Mouse (Mus musculus): ENCODE measurements at regions not wholly inside any gene's neighbourhood (a gene's known extent, or its start where the extent isn't known, plus 50 kb on each side); places are given as distances from the start of the nearest gene placed in this dataset.
A peak's percentile ranks its signal among the peaks of the same experiment; 100 is the strongest.

- ATAC-seq (ENCODE audit: low read depth), result no peak
- Histone ChIP-seq H3K4me2 (ENCODE audit: low read depth, low read length) (no peak overlapping the region), H3K9me3 (ENCODE audit: control insufficient read depth, low read length) (no peaks in the 10 kb centered on the region), H3K4me1 (replicated peaks; ENCODE audit: control insufficient read depth, insufficient read depth, low read length) (no peaks in the 10 kb centered on the region), H3K27me3 (ENCODE audit: control insufficient read depth, insufficient read depth, low read depth, low read length) (no peaks in the 10 kb centered on the region), H3K27ac (ENCODE audit: low read length) (no peak overlapping the region), H3K4me3 (ENCODE audit: low read length) (no peak overlapping the region), H3K36me3 (ENCODE audit: control insufficient read depth, insufficient read depth, low read length) (no peaks in the 10 kb centered on the region), H3K9ac (ENCODE audit: low read length) (no peak overlapping the region)
- WGBS, result 36% methylated on average over 5 of the region's 5 CpGs
Measured at GRCm38 (mm10) chr1:121082839-121083238, 249.6 kb downstream of the Insig2 start.

- no peaks in the 10 kb centered on the region for H3K36me3 ChIP-seq (ENCODE audit: control insufficient read depth, insufficient read depth, low read length)
- H3K4me3 ChIP-seq (ENCODE audit: low read length), result no peak overlapping the region
- no peaks in the 10 kb centered on the region for H3K27me3 ChIP-seq (ENCODE audit: control insufficient read depth, insufficient read depth, low read depth, low read length)
- H3K4me1 ChIP-seq (replicated peaks; ENCODE audit: control insufficient read depth, insufficient read depth, low read length), result no peaks in the 10 kb centered on the region
- ATAC-seq (ENCODE audit: low read depth), result no peak
- no peak overlapping the region for H3K9ac ChIP-seq (ENCODE audit: low read length)
- no peak overlapping the region for H3K4me2 ChIP-seq (ENCODE audit: low read depth, low read length)
- H3K9me3 ChIP-seq (ENCODE audit: control insufficient read depth, low read length), result no peaks in the 10 kb centered on the region; the same call in 1 of the 2 replicates
- H3K27ac ChIP-seq (ENCODE audit: low read length), result no peak overlapping the region
- WGBS, result 59% methylated on average over 2 of the region's 2 CpGs
Measured at GRCm38 (mm10) chr1:121085101-121085727, 247.2 kb downstream of the Insig2 start.

- WGBS, result 32% methylated on average over 7 of the region's 7 CpGs
Measured at GRCm38 (mm10) chr1:121087124-121087887, 245.1 kb downstream of the Insig2 start.

GRCm38 (mm10) chr1:121090628-121091027 is 241.8 kb downstream of the Insig2 start:
- H3K27me3 ChIP-seq (ENCODE audit: control insufficient read depth, insufficient read depth, low read depth, low read length), result no peaks in the 10 kb centered on the region
- H3K36me3 ChIP-seq (ENCODE audit: control insufficient read depth, insufficient read depth, low read length), result no peaks in the 10 kb centered on the region
- ATAC-seq (ENCODE audit: low read depth), result no peak
- 82% methylated on average over 4 of the region's 4 CpGs for WGBS
- H3K27ac ChIP-seq (ENCODE audit: low read length), result no peak overlapping the region
- no peak overlapping the region for H3K4me3 ChIP-seq (ENCODE audit: low read length)
- H3K4me1 ChIP-seq (replicated peaks; ENCODE audit: control insufficient read depth, insufficient read depth, low read length), result no peaks in the 10 kb centered on the region
- no peak overlapping the region for H3K4me2 ChIP-seq (ENCODE audit: low read depth, low read length)
- H3K9me3 ChIP-seq (ENCODE audit: control insufficient read depth, low read length), result no peaks in the 10 kb centered on the region; the same call in 1 of the 2 replicates
- no peak overlapping the region for H3K9ac ChIP-seq (ENCODE audit: low read length)

More at GRCm38 (mm10) chr1:121087124-121087887, 245.1 kb downstream of the Insig2 start:
- Histone ChIP-seq H3K36me3 (ENCODE audit: control insufficient read depth, insufficient read depth, low read length) (no peaks in the 10 kb centered on the region), H3K4me1 (replicated peaks; ENCODE audit: control insufficient read depth, insufficient read depth, low read length) (no peaks in the 10 kb centered on the region), H3K9me3 (ENCODE audit: control insufficient read depth, low read length) (no peaks in the 10 kb centered on the region; the same call in 1 of the 2 replicates), H3K4me2 (ENCODE audit: low read depth, low read length) (no peak overlapping the region), H3K4me3 (ENCODE audit: low read length) (no peak overlapping the region), H3K9ac (ENCODE audit: low read length) (no peak overlapping the region), H3K27me3 (ENCODE audit: control insufficient read depth, insufficient read depth, low read depth, low read length) (no peaks in the 10 kb centered on the region), H3K27ac (ENCODE audit: low read length) (no peak overlapping the region)
- ATAC-seq (ENCODE audit: low read depth), result no peak

GRCm38 (mm10) chr1:121092870-121093269 is 239.5 kb downstream of the Insig2 start:
- Histone ChIP-seq H3K9ac (ENCODE audit: low read length) (no peak overlapping the region), H3K27ac (ENCODE audit: low read length) (no peak overlapping the region), H3K4me1 (replicated peaks; ENCODE audit: control insufficient read depth, insufficient read depth, low read length) (no peaks in the 10 kb centered on the region), H3K36me3 (ENCODE audit: control insufficient read depth, insufficient read depth, low read length) (no peaks in the 10 kb centered on the region), H3K9me3 (ENCODE audit: control insufficient read depth, low read length) (no peaks in the 10 kb centered on the region; the same call in 1 of the 2 replicates), H3K4me3 (ENCODE audit: low read length) (no peak overlapping the region), H3K27me3 (ENCODE audit: control insufficient read depth, insufficient read depth, low read depth, low read length) (no peaks in the 10 kb centered on the region), H3K4me2 (ENCODE audit: low read depth, low read length) (no peak overlapping the region)
- no peak for ATAC-seq (ENCODE audit: low read depth)
- 58% methylated on average over 5 of the region's 5 CpGs for WGBS

- Histone ChIP-seq H3K27ac (ENCODE audit: low read length) (no peak overlapping the region), H3K9ac (ENCODE audit: low read length) (no peak overlapping the region; the same call in 1 of the 2 replicates), H3K9me3 (ENCODE audit: control insufficient read depth, low read length) (no peaks in the 10 kb centered on the region), H3K27me3 (ENCODE audit: control insufficient read depth, insufficient read depth, low read depth, low read length) (peaks cover 2% of the 10 kb centered on the region; the same call in 1 of the 2 replicates), H3K4me2 (ENCODE audit: low read depth, low read length) (peak overlapping the region; percentile 61), H3K4me3 (ENCODE audit: low read length) (peak overlapping the region; percentile 33), H3K36me3 (ENCODE audit: control insufficient read depth, insufficient read depth, low read length) (no peaks in the 10 kb centered on the region), H3K4me1 (replicated peaks; ENCODE audit: control insufficient read depth, insufficient read depth, low read length) (no peaks in the 10 kb centered on the region)
- 4% methylated on average over 28 of the region's 28 CpGs for WGBS
- ATAC-seq (ENCODE audit: low read depth), result peak; percentile 82; the same call in 1 of the 2 replicates
Measured at GRCm38 (mm10) chr1:121096551-121097550, 235.5 kb downstream of the Insig2 start.

- Histone ChIP-seq H3K36me3 (ENCODE audit: control insufficient read depth, insufficient read depth, low read length) (no peaks in the 10 kb centered on the region), H3K27ac (ENCODE audit: low read length) (no peak overlapping the region), H3K4me2 (ENCODE audit: low read depth, low read length) (no peak overlapping the region), H3K4me3 (ENCODE audit: low read length) (no peak overlapping the region), H3K9me3 (ENCODE audit: control insufficient read depth, low read length) (no peaks in the 10 kb centered on the region; the same call in 1 of the 2 replicates), H3K4me1 (replicated peaks; ENCODE audit: control insufficient read depth, insufficient read depth, low read length) (no peaks in the 10 kb centered on the region), H3K27me3 (ENCODE audit: control insufficient read depth, insufficient read depth, low read depth, low read length) (no peaks in the 10 kb centered on the region), H3K9ac (ENCODE audit: low read length) (no peak overlapping the region)
- peak; percentile 38; the same call in 1 of the 2 replicates for ATAC-seq (ENCODE audit: low read depth)
- WGBS, result 40% methylated on average over 4 of the region's 4 CpGs
Measured at GRCm38 (mm10) chr1:121111776-121112344, 220.5 kb downstream of the Insig2 start.

GRCm38 (mm10) chr1:121112464-121112863 is 219.9 kb downstream of the Insig2 start:
- ATAC-seq (ENCODE audit: low read depth), result peak; percentile 89
- Histone ChIP-seq H3K9me3 (ENCODE audit: control insufficient read depth, low read length) (no peaks in the 10 kb centered on the region; the same call in 1 of the 2 replicates), H3K27ac (ENCODE audit: low read length) (no peak overlapping the region), H3K27me3 (ENCODE audit: control insufficient read depth, insufficient read depth, low read depth, low read length) (no peaks in the 10 kb centered on the region), H3K4me3 (ENCODE audit: low read length) (no peak overlapping the region), H3K4me2 (ENCODE audit: low read depth, low read length) (no peak overlapping the region), H3K4me1 (replicated peaks; ENCODE audit: control insufficient read depth, insufficient read depth, low read length) (no peaks in the 10 kb centered on the region), H3K9ac (ENCODE audit: low read length) (no peak overlapping the region), H3K36me3 (ENCODE audit: control insufficient read depth, insufficient read depth, low read length) (no peaks in the 10 kb centered on the region)
- WGBS, result 31% methylated on average over 1 of the region's 1 CpGs
